Mouse (Mus musculus): Measurements from ENCODE around the gene Cand2. TPM values are rescaled to one million over a fixed set of nuclear protein-coding genes. Genes with fewer than 3 reads are reported as not detected.
A peak's percentile ranks its signal among the peaks of the same experiment; 100 is the strongest.

Cand2 gene
- polyA plus RNA-seq, 1 experiment from 2014 or later, result 28.2 TPM

GRCm38 (mm10) chr6:115755536-115755935 lies 18.8 kb upstream of the Cand2 start:
- 64% methylated on average over 7 of the region's 7 CpGs for WGBS
- Histone ChIP-seq H3K27me3 (ENCODE audit: control insufficient read depth, insufficient read depth, low read depth, low read length) (no peaks in the 10 kb centered on the region), H3K4me2 (ENCODE audit: low read depth, low read length) (no peak overlapping the region), H3K9me3 (ENCODE audit: control insufficient read depth, low read length) (no peaks in the 10 kb centered on the region), H3K9ac (ENCODE audit: low read length) (no peak overlapping the region), H3K4me1 (replicated peaks; ENCODE audit: control insufficient read depth, insufficient read depth, low read length) (peaks cover 4% of the 10 kb centered on the region; the same call in 1 of the 2 replicates), H3K27ac (ENCODE audit: low read length) (no peak overlapping the region), H3K4me3 (ENCODE audit: low read length) (no peak overlapping the region), H3K36me3 (ENCODE audit: control insufficient read depth, insufficient read depth, low read length) (no peaks in the 10 kb centered on the region)
- no peak for ATAC-seq (ENCODE audit: low read depth)

GRCm38 (mm10) chr6:115758981-115759435 lies 15.3 kb upstream of the Cand2 start:
- 0 out of 2 replicates have a peak, but pooled peaks have one; percentile 1 for ATAC-seq (ENCODE audit: low read depth)
- H3K27me3 ChIP-seq (ENCODE audit: control insufficient read depth, insufficient read depth, low read depth, low read length), result no peaks in the 10 kb centered on the region
- H3K9me3 ChIP-seq (ENCODE audit: control insufficient read depth, low read length), result no peaks in the 10 kb centered on the region
- H3K4me2 ChIP-seq (ENCODE audit: low read depth, low read length), result no peak overlapping the region
- H3K4me1 ChIP-seq (replicated peaks; ENCODE audit: control insufficient read depth, insufficient read depth, low read length), result peaks cover 15% of the 10 kb centered on the region
- 0 out of 2 replicates have a peak overlapping the region, but pooled peaks have one; percentile 17 for H3K9ac ChIP-seq (ENCODE audit: low read length)
- no peak overlapping the region for H3K4me3 ChIP-seq (ENCODE audit: low read length)
- H3K36me3 ChIP-seq (ENCODE audit: control insufficient read depth, insufficient read depth, low read length), result no peaks in the 10 kb centered on the region
- 47% methylated on average over 9 of the region's 9 CpGs for WGBS
- H3K27ac ChIP-seq (ENCODE audit: low read length), result no peak overlapping the region

- peaks cover 20% of the 10 kb centered on the region for H3K4me1 ChIP-seq (replicated peaks; ENCODE audit: control insufficient read depth, insufficient read depth, low read length)
- peak; percentile 11; the same call in 1 of the 2 replicates for ATAC-seq (ENCODE audit: low read depth)
Measured at GRCm38 (mm10) chr6:115759461-115759860, 14.9 kb upstream of the Cand2 start.

GRCm38 (mm10) chr6:115760137-115760536 lies 14.2 kb upstream of the Cand2 start:
- Histone ChIP-seq H3K9me3 (ENCODE audit: control insufficient read depth, low read length) (no peaks in the 10 kb centered on the region), H3K36me3 (ENCODE audit: control insufficient read depth, insufficient read depth, low read length) (no peaks in the 10 kb centered on the region), H3K4me3 (ENCODE audit: low read length) (no peak overlapping the region), H3K4me1 (replicated peaks; ENCODE audit: control insufficient read depth, insufficient read depth, low read length) (peaks cover 21% of the 10 kb centered on the region), H3K9ac (ENCODE audit: low read length) (no peak overlapping the region), H3K27ac (ENCODE audit: low read length) (no peak overlapping the region), H3K4me2 (ENCODE audit: low read depth, low read length) (no peak overlapping the region), H3K27me3 (ENCODE audit: control insufficient read depth, insufficient read depth, low read depth, low read length) (no peaks in the 10 kb centered on the region)
- no peak for ATAC-seq (ENCODE audit: low read depth)
- WGBS, result 89% methylated on average over 4 of the region's 4 CpGs

More at GRCm38 (mm10) chr6:115759461-115759860, 14.9 kb upstream of the Cand2 start:
- Histone ChIP-seq H3K9me3 (ENCODE audit: control insufficient read depth, low read length) (no peaks in the 10 kb centered on the region), H3K9ac (ENCODE audit: low read length) (no peak overlapping the region), H3K4me3 (ENCODE audit: low read length) (no peak overlapping the region), H3K27me3 (ENCODE audit: control insufficient read depth, insufficient read depth, low read depth, low read length) (no peaks in the 10 kb centered on the region), H3K36me3 (ENCODE audit: control insufficient read depth, insufficient read depth, low read length) (no peaks in the 10 kb centered on the region), H3K27ac (ENCODE audit: low read length) (no peak overlapping the region), H3K4me2 (ENCODE audit: low read depth, low read length) (no peak overlapping the region)
- 26% methylated on average over 5 of the region's 5 CpGs for WGBS

- no peak for ATAC-seq (ENCODE audit: low read depth)
- Histone ChIP-seq H3K4me2 (ENCODE audit: low read depth, low read length) (no peak overlapping the region), H3K9me3 (ENCODE audit: control insufficient read depth, low read length) (no peaks in the 10 kb centered on the region), H3K4me1 (replicated peaks; ENCODE audit: control insufficient read depth, insufficient read depth, low read length) (peaks cover 21% of the 10 kb centered on the region), H3K27ac (ENCODE audit: low read length) (no peak overlapping the region), H3K27me3 (ENCODE audit: control insufficient read depth, insufficient read depth, low read depth, low read length) (no peaks in the 10 kb centered on the region), H3K9ac (ENCODE audit: low read length) (no peak overlapping the region), H3K4me3 (ENCODE audit: low read length) (no peak overlapping the region), H3K36me3 (ENCODE audit: control insufficient read depth, insufficient read depth, low read length) (no peaks in the 10 kb centered on the region)
- 35% methylated on average over 4 of the region's 4 CpGs for WGBS
Measured at GRCm38 (mm10) chr6:115760982-115761381, 13.4 kb upstream of the Cand2 start.

- no peaks in the 10 kb centered on the region for H3K9me3 ChIP-seq (ENCODE audit: control insufficient read depth, low read length)
- peaks cover 21% of the 10 kb centered on the region for H3K4me1 ChIP-seq (replicated peaks; ENCODE audit: control insufficient read depth, insufficient read depth, low read length)
- no peaks in the 10 kb centered on the region for H3K36me3 ChIP-seq (ENCODE audit: control insufficient read depth, insufficient read depth, low read length)
- H3K9ac ChIP-seq (ENCODE audit: low read length), result peak within 1 kb of the TSS; percentile 24; the same call in 1 of the 2 replicates
- no peaks in the 10 kb centered on the region for H3K27me3 ChIP-seq (ENCODE audit: control insufficient read depth, insufficient read depth, low read depth, low read length)
- H3K4me2 ChIP-seq (ENCODE audit: low read depth, low read length), result peak within 1 kb of the TSS; percentile 32; the same call in 1 of the 2 replicates
- peak within 1 kb of the TSS; percentile 75 for H3K27ac ChIP-seq (ENCODE audit: low read length)
- no peak within 1 kb of the TSS for H3K4me3 ChIP-seq (ENCODE audit: low read length)
- 5% methylated on average over 9 of the region's 9 CpGs for whole genome bisulfite sequencing
- ATAC-seq (ENCODE audit: low read depth), result peak; percentile 16; the same call in 1 of the 2 replicates
Measured at GRCm38 (mm10) chr6:115761995-115762756, 12.2 kb upstream of the Cand2 start, which contains the start of gene Tmem40. TSS of gene Tmem40 (minus strand) at chr6:115762410.

GRCm38 (mm10) chr6:115764179-115764578 lies 10.2 kb upstream of the Cand2 start:
- ATAC-seq (ENCODE audit: low read depth), result peak; percentile 95
- Histone ChIP-seq H3K27ac (ENCODE audit: low read length) (peak overlapping the region; percentile 90), H3K4me3 (ENCODE audit: low read length) (0 out of 2 replicates have a peak overlapping the region, but pooled peaks have one; percentile 7), H3K4me2 (ENCODE audit: low read depth, low read length) (peak overlapping the region; percentile 46), H3K27me3 (ENCODE audit: control insufficient read depth, insufficient read depth, low read depth, low read length) (no peaks in the 10 kb centered on the region), H3K4me1 (replicated peaks; ENCODE audit: control insufficient read depth, insufficient read depth, low read length) (peaks cover 19% of the 10 kb centered on the region), H3K9ac (ENCODE audit: low read length) (peak overlapping the region; percentile 60), H3K36me3 (ENCODE audit: control insufficient read depth, insufficient read depth, low read length) (no peaks in the 10 kb centered on the region), H3K9me3 (ENCODE audit: control insufficient read depth, low read length) (no peaks in the 10 kb centered on the region)
- 15% methylated on average over 7 of the region's 7 CpGs for WGBS

GRCm38 (mm10) chr6:115767357-115767756 lies 7.0 kb upstream of the Cand2 start:
- Histone ChIP-seq H3K4me3 (ENCODE audit: low read length) (no peak overlapping the region), H3K9ac (ENCODE audit: low read length) (no peak overlapping the region), H3K27ac (ENCODE audit: low read length) (peak overlapping the region; percentile 60), H3K27me3 (ENCODE audit: control insufficient read depth, insufficient read depth, low read depth, low read length) (no peaks in the 10 kb centered on the region), H3K4me2 (ENCODE audit: low read depth, low read length) (no peak overlapping the region), H3K36me3 (ENCODE audit: control insufficient read depth, insufficient read depth, low read length) (no peaks in the 10 kb centered on the region), H3K9me3 (ENCODE audit: control insufficient read depth, low read length) (no peaks in the 10 kb centered on the region), H3K4me1 (replicated peaks; ENCODE audit: control insufficient read depth, insufficient read depth, low read length) (peaks cover 12% of the 10 kb centered on the region)
- 49% methylated on average over 9 of the region's 9 CpGs for WGBS
- ATAC-seq (ENCODE audit: low read depth), result no peak

GRCm38 (mm10) chr6:115768207-115768606 lies 6.1 kb upstream of the Cand2 start:
- WGBS, result 60% methylated on average over 4 of the region's 4 CpGs
- Histone ChIP-seq H3K36me3 (ENCODE audit: control insufficient read depth, insufficient read depth, low read length) (no peaks in the 10 kb centered on the region), H3K4me1 (replicated peaks; ENCODE audit: control insufficient read depth, insufficient read depth, low read length) (peaks cover 8% of the 10 kb centered on the region), H3K27me3 (ENCODE audit: control insufficient read depth, insufficient read depth, low read depth, low read length) (no peaks in the 10 kb centered on the region), H3K4me2 (ENCODE audit: low read depth, low read length) (no peak overlapping the region), H3K4me3 (ENCODE audit: low read length) (no peak overlapping the region), H3K9ac (ENCODE audit: low read length) (no peak overlapping the region), H3K9me3 (ENCODE audit: control insufficient read depth, low read length) (no peaks in the 10 kb centered on the region), H3K27ac (ENCODE audit: low read length) (peak overlapping the region; percentile 60)
- ATAC-seq (ENCODE audit: low read depth), result 0 out of 2 replicates have a peak, but pooled peaks have one; percentile 18
